Mouse (Mus musculus) midbrain, embryonic 15.5 days (tissue): ENCODE measurements at regions not wholly inside any gene's neighbourhood (a gene's known extent, or its start where the extent isn't known, plus 50 kb on each side); places are given as distances from the start of the nearest gene placed in this dataset.

Source experiments
- ATAC-seq: fragments of 200-750 bp; cut with Nextera tagmentation; replicated peaks from 2 replicates; pipeline ENCODE4 v1.8.0; 2017; ENCODE audit warnings: moderate TSS enrichment
- H3K27ac ChIP-seq: fragments of 300-500 bp; sonication (generic); 2 replicates; pipeline ENCODE4 v1.5.1; 2015; ENCODE audit warnings: mild to moderate bottlenecking, inconsistent platforms
- H3K27me3 ChIP-seq: fragments of 300-500 bp; sonication (generic); replicated peaks from 2 replicates; pipeline ENCODE4 v1.6.1; 2015; ENCODE audit warnings: inconsistent platforms
- H3K36me3 ChIP-seq: fragments of 300-500 bp; sonication (generic); replicated peaks from 2 replicates; pipeline ENCODE4 v1.6.1; 2015; ENCODE audit warnings: inconsistent platforms
- H3K4me1 ChIP-seq: fragments of 300-500 bp; sonication (generic); 2 replicates; pipeline ENCODE4 v1.6.1; 2015; ENCODE audit warnings: inconsistent platforms
- H3K4me2 ChIP-seq: fragments of 300-500 bp; sonication (generic); 2 replicates; pipeline ENCODE4 v1.6.1; 2015; ENCODE audit warnings: inconsistent platforms, mild to moderate bottlenecking, moderate library complexity
- H3K4me3 ChIP-seq: fragments of 300-500 bp; sonication (generic); 2 replicates; pipeline ENCODE4 v1.5.1; 2015; ENCODE audit warnings: mild to moderate bottlenecking, inconsistent platforms
- H3K9ac ChIP-seq: fragments of 300-500 bp; sonication (generic); 2 replicates; pipeline ENCODE4 v1.6.1; 2015; ENCODE audit warnings: mild to moderate bottlenecking, inconsistent platforms
- H3K9me3 ChIP-seq: fragments of 300-500 bp; sonication (generic); 2 replicates; pipeline ENCODE4 v1.6.1; 2016; ENCODE audit warnings: inconsistent platforms
- WGBS: fragments of 180-500 bp; shearing (Covaris S2); methylation state at CpG from one replicate; pipeline ENCODE4 v1.1.7; 2015; ENCODE audit warnings: mixed read lengths; 5-methylcytosine and 5-hydroxymethylcytosine counted together

- peaks cover 38% of the 10 kb centered on the region for H3K4me1 ChIP-seq
These were observed 62.1 kb upstream of the Sox4 start for GRCm38 (mm10) chr13:29015605-29015994.

GRCm38 (mm10) chr13:29014827-29015604 is 61.5 kb upstream of the Sox4 start:
- ATAC-seq, result peak; percentile 81
- Histone ChIP-seq H3K27ac (peak overlapping the region; percentile 92), H3K4me2 (peak overlapping the region; percentile 57), H3K9me3 (no peaks in the 10 kb centered on the region), H3K4me3 (peak overlapping the region; percentile 40), H3K9ac (peak overlapping the region; percentile 35), H3K27me3 (no peaks in the 10 kb centered on the region), H3K4me1 (peaks cover 38% of the 10 kb centered on the region), H3K36me3 (no peaks in the 10 kb centered on the region)
- WGBS, result 8% methylated on average over 13 of the region's 13 CpGs

More at GRCm38 (mm10) chr13:29015605-29015994, 62.1 kb upstream of the Sox4 start:
- no peaks in the 10 kb centered on the region for H3K9me3 ChIP-seq
- WGBS, result 5% methylated on average over 9 of the region's 9 CpGs
- no peaks in the 10 kb centered on the region for H3K36me3 ChIP-seq
- peak overlapping the region; percentile 35 for H3K9ac ChIP-seq
- H3K4me3 ChIP-seq, result peak overlapping the region; percentile 40
- H3K4me2 ChIP-seq, result peak overlapping the region; percentile 57
- peak; percentile 76 for ATAC-seq
- H3K27me3 ChIP-seq, result no peaks in the 10 kb centered on the region
- H3K27ac ChIP-seq, result peak overlapping the region; percentile 92

- Histone ChIP-seq H3K9ac (peak overlapping the region; percentile 35; the same call in 1 of the 2 replicates), H3K4me3 (peak overlapping the region; percentile 40)
- ATAC-seq, result peak; percentile 41
These were observed 60.7 kb upstream of the Sox4 start for GRCm38 (mm10) chr13:29014066-29014826.

GRCm38 (mm10) chr13:29006467-29006866 is 53.0 kb upstream of the Sox4 start:
- Histone ChIP-seq H3K4me2 (no peak overlapping the region), H3K36me3 (no peaks in the 10 kb centered on the region), H3K27me3 (no peaks in the 10 kb centered on the region), H3K27ac (no peak overlapping the region), H3K4me1 (no peaks in the 10 kb centered on the region), H3K9me3 (no peaks in the 10 kb centered on the region), H3K4me3 (no peak overlapping the region), H3K9ac (no peak overlapping the region)
- no peak for ATAC-seq

More at GRCm38 (mm10) chr13:29014066-29014826, 60.7 kb upstream of the Sox4 start:
- no peaks in the 10 kb centered on the region for H3K36me3 ChIP-seq
- H3K9me3 ChIP-seq, result no peaks in the 10 kb centered on the region
- peaks cover 37% of the 10 kb centered on the region for H3K4me1 ChIP-seq
- H3K27me3 ChIP-seq, result no peaks in the 10 kb centered on the region
- peak overlapping the region; percentile 92 for H3K27ac ChIP-seq
- peak overlapping the region; percentile 57 for H3K4me2 ChIP-seq
- WGBS, result 48% methylated on average over 15 of the region's 15 CpGs
